Mouse (Mus musculus) heart, postnatal 0 days (tissue): ENCODE data around the gene Pip5kl1. TPM values are rescaled to one million over a fixed set of nuclear protein-coding genes. Genes with fewer than 3 reads are reported as not detected.

Experiments used
- ATAC-seq: fragments of 200-750 bp; cut with Nextera tagmentation; 2 replicates; pipeline ENCODE4 v1.8.0; 2017; ENCODE audit warnings: low read depth, moderate number of reproducible peaks, moderate library complexity; ENCODE audit not compliant: insufficient read depth
- DNase-seq: peaks from one replicate; pipeline ENCODE4 v3.0.0-alpha.2; 2016; ENCODE audit warnings: low spot score
- H3K27ac ChIP-seq: fragments of 300-500 bp; sonication (generic); 2 replicates; pipeline ENCODE4 v1.5.1; 2014; ENCODE audit warnings: low read depth, mild to moderate bottlenecking
- H3K27me3 ChIP-seq: fragments of 300-500 bp; sonication (generic); 2 replicates; pipeline ENCODE4 v1.6.1; 2014; ENCODE audit warnings: low read length, mixed read lengths; ENCODE audit not compliant: control insufficient read depth, insufficient read depth
- H3K36me3 ChIP-seq: fragments of 300-500 bp; sonication (generic); replicated peaks from 2 replicates; pipeline ENCODE4 v1.6.1; 2014; ENCODE audit warnings: low read length, mixed read lengths; ENCODE audit not compliant: control insufficient read depth, insufficient read depth
- H3K4me1 ChIP-seq: fragments of 300-500 bp; sonication (generic); 2 replicates; pipeline ENCODE4 v1.6.1; 2014; ENCODE audit warnings: antibody characterized with exemption; ENCODE audit not compliant: control insufficient read depth, insufficient read depth
- H3K4me2 ChIP-seq: fragments of 300-500 bp; sonication (generic); 2 replicates; pipeline ENCODE4 v1.6.1; 2014; ENCODE audit warnings: low read depth, mild to moderate bottlenecking, low read length, moderate library complexity
- H3K4me3 ChIP-seq: fragments of 300-500 bp; sonication (generic); 2 replicates; pipeline ENCODE4 v1.5.1; 2014; ENCODE audit warnings: low read depth, low read length
- H3K9ac ChIP-seq: fragments of 300-500 bp; sonication (generic); replicated peaks from 2 replicates; pipeline ENCODE4 v1.6.1; 2014; ENCODE audit warnings: low read depth, low read length, mixed read lengths
- H3K9me3 ChIP-seq: fragments of 300-500 bp; sonication (generic); replicated peaks from 2 replicates; pipeline ENCODE4 v1.6.1; 2016; ENCODE audit warnings: low read length; ENCODE audit not compliant: control insufficient read depth
- CTCF ChIP-seq: IDR thresholded peaks from 2 replicates; pipeline ENCODE4 v1.5.1; 2016; ENCODE audit warnings: antibody characterized with exemption, control low read depth, low read depth
- EP300 ChIP-seq: IDR thresholded peaks from 2 replicates; pipeline ENCODE4 v1.6.1; 2016; ENCODE audit warnings: antibody characterized with exemption, low read depth
- WGBS: fragments of 180-500 bp; shearing (Covaris S2); extraction: QIAGEN DNeasy Blood & Tissue Kit; methylation state at CpG from one replicate; pipeline ENCODE4 v1.1.7; 2014; 5-methylcytosine and 5-hydroxymethylcytosine counted together
- polyA plus RNA-seq: library from polyadenylated mRNA; unstranded; fragments of >200 nt; fragmentation: Nextera tagmentation; extraction: Ambion mirVana; gene quantifications from 2 replicates; pipeline ENCODE4 v1.2.1, GENCODE M21; 2015
- total RNA-seq: library from RNA; depleted of rRNA; stranded (reverse); fragments of >200 nt; gene quantifications from 2 replicates; pipeline ENCODE4 v1.2.3, GENCODE M21; 2014; ENCODE audit warnings: low replicate concordance

Gene Pip5kl1
- total and polyA plus RNA-seq, 2 experiments from 2014 or later: not detected

- Histone ChIP-seq H3K9ac (no peak overlapping the region), H3K4me2 (no peak overlapping the region), H3K4me1 (peaks cover 33% of the 10 kb centered on the region), H3K9me3 (no peaks in the 10 kb centered on the region), H3K36me3 (no peaks in the 10 kb centered on the region), H3K4me3 (no peak overlapping the region), H3K27me3 (no peaks in the 10 kb centered on the region), H3K27ac (no peak overlapping the region)
- ATAC-seq (no peak), DNase-seq (no peak)
- 87% methylated on average over 9 of the region's 9 CpGs for WGBS
- TF ChIP-seq EP300: no peak
- no peak for TF ChIP-seq CTCF
Measured at GRCm38 (mm10) chr2:32549171-32549570, 25.4 kb upstream of the Pip5kl1 start.

- Histone ChIP-seq H3K36me3 (no peaks in the 10 kb centered on the region), H3K4me1 (peaks cover 33% of the 10 kb centered on the region), H3K9me3 (no peaks in the 10 kb centered on the region), H3K4me3 (no peak overlapping the region), H3K27me3 (no peaks in the 10 kb centered on the region), H3K9ac (no peak overlapping the region), H3K27ac (0 out of 2 replicates have a peak overlapping the region, but pooled peaks have one; percentile 2), H3K4me2 (no peak overlapping the region)
- peak; percentile 38 for DNase-seq
- 29% methylated on average over 6 of the region's 6 CpGs for WGBS
- peak; percentile 78 for ATAC-seq
- TF ChIP-seq EP300 (no peak), CTCF (no peak)
Measured at GRCm38 (mm10) chr2:32549764-32550163, 24.8 kb upstream of the Pip5kl1 start.

- no peak for ATAC-seq
- Histone ChIP-seq H3K27ac (no peak overlapping the region), H3K9me3 (no peaks in the 10 kb centered on the region), H3K9ac (no peak overlapping the region), H3K4me1 (peaks cover 33% of the 10 kb centered on the region), H3K4me3 (no peak overlapping the region), H3K27me3 (no peaks in the 10 kb centered on the region), H3K36me3 (no peaks in the 10 kb centered on the region), H3K4me2 (no peak overlapping the region)
- WGBS: 91% methylated on average over 5 of the region's 5 CpGs
- TF ChIP-seq CTCF (no peak), EP300 (no peak)
- no peak for DNase-seq
Measured at GRCm38 (mm10) chr2:32551236-32551635, 23.4 kb upstream of the Pip5kl1 start.

- H3K9me3 ChIP-seq: no peaks in the 10 kb centered on the region
- H3K27me3 ChIP-seq: no peaks in the 10 kb centered on the region
- H3K4me1 ChIP-seq: peaks cover 13% of the 10 kb centered on the region
- H3K4me2 ChIP-seq: no peak overlapping the region
- H3K36me3 ChIP-seq: peaks cover 8% of the 10 kb centered on the region; the same call in 1 of the 2 replicates
- no peak for DNase-seq
- 56% methylated on average over 7 of the region's 7 CpGs for WGBS
- H3K4me3 ChIP-seq: no peak overlapping the region
- H3K27ac ChIP-seq: no peak overlapping the region
- TF ChIP-seq CTCF (no peak), EP300 (no peak)
- no peak overlapping the region for H3K9ac ChIP-seq
- no peak for ATAC-seq
Measured at GRCm38 (mm10) chr2:32553592-32554148, 20.9 kb upstream of the Pip5kl1 start.

- DNase-seq (no peak), ATAC-seq (no peak)
- Histone ChIP-seq H3K27me3 (no peaks in the 10 kb centered on the region), H3K4me2 (no peak overlapping the region), H3K4me3 (no peak overlapping the region), H3K9ac (no peak overlapping the region), H3K27ac (peak overlapping the region; percentile 16; the same call in 1 of the 2 replicates), H3K4me1 (no peaks in the 10 kb centered on the region), H3K36me3 (peaks cover 22% of the 10 kb centered on the region), H3K9me3 (no peaks in the 10 kb centered on the region)
- TF ChIP-seq EP300: no peak
- TF ChIP-seq CTCF: no peak
- 42% methylated on average over 4 of the region's 4 CpGs for WGBS
Measured at GRCm38 (mm10) chr2:32555484-32555883, 19.1 kb upstream of the Pip5kl1 start.

- ATAC-seq (no peak), DNase-seq (no peak)
- 70% methylated on average over 7 of the region's 7 CpGs for WGBS
- Histone ChIP-seq H3K27me3 (no peaks in the 10 kb centered on the region), H3K27ac (peak overlapping the region; percentile 16; the same call in 1 of the 2 replicates), H3K4me2 (no peak overlapping the region), H3K4me3 (no peak overlapping the region), H3K9ac (no peak overlapping the region), H3K9me3 (no peaks in the 10 kb centered on the region), H3K36me3 (peaks cover 24% of the 10 kb centered on the region), H3K4me1 (no peaks in the 10 kb centered on the region)
- TF ChIP-seq EP300 (no peak), CTCF (no peak)
Measured at GRCm38 (mm10) chr2:32556019-32556418, 18.6 kb upstream of the Pip5kl1 start.
